Mouse (Mus musculus): ENCODE measurements at regions not wholly inside any gene's neighbourhood (a gene's known extent, or its start where the extent isn't known, plus 50 kb on each side); places are given as distances from the start of the nearest gene placed in this dataset.

DNA sequence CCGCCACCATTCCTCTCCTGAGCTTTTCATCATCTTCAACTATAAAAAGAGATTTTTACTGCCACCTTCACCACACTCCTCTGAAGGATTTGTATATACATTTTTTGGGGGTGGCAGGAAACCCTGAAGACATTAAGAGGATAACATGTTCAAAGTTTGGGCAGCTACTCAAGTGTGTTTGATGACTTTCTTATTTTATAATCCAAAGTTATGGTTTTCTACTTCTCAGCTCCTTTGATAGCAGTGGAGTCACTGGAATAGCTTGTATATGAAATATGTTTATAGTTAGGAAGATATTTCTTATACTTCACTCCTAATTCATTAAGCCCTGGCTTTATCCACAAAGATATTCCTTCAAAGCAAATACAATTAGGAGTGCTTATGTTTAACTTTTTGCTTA is 229.5 kb upstream of the Lcorl start:
- TF ChIP-seq CTCF (IDR thresholded peaks at IDR 0.05; ENCODE audit: insufficient read depth, low read length) (no peak), POLR2A (IDR thresholded peaks at IDR 0.05; ENCODE audit: borderline replicate concordance, extremely low read depth, low read depth, low read length) (no peak)
